Mouse (Mus musculus): ENCODE results near the gene Unc80.

DNA sequence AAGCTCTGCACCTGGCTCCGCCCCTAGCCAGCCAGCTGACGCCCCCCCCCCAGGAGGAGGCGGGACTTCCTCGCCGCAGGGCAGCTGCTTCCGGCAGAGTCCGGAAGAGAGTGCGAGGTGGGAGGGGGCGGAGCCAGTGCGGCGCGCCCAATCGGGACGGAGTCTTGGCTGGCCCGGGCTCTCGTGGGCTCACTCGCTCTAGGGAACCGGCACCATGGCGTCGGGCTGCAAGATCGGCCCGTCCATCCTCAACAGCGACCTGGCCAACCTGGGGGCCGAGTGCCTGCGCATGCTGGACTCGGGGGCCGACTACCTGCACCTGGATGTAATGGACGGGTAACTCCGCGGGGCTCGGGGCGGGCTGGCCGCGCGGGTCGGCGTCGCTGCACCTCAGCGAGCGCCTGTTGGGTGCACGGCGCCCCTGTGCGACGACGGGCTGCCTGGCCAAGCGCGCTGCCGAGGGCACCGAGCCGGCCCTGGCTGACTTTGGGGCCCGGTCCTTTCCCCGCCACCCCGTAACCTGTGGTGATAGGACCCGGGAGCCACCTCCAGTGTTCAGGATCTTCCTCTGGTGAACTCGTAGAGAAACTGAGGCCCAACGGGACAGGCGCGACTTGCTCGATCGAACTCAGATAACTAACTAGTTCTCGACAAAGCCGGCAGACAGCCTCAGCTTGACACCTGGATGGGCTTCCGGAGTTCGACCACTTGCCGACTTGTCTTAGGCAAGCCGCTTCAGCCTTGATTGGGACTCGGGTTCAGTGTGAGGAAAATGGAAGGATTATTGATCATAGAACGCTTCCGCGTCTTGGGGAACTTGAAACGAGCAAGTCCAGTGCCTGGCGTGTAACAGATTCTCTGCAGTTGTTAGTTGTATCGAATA, 232.8 kb downstream of the Unc80 start, which contains the start of gene Rpe:
- TF ChIP-seq POLR2A (IDR thresholded peaks at IDR 0.05; ENCODE audit: borderline replicate concordance, extremely low read depth, insufficient read depth, insufficient read length, poor library complexity, severe bottlenecking) (peak; percentile 66; the same call in 1 of the 2 replicates), CTCF (IDR thresholded peaks at IDR 0.05; ENCODE audit: borderline replicate concordance, extremely low read depth, insufficient read depth, insufficient read length) (no peak)

All from brain, embryonic 14.5 days (tissue).